Mouse (Mus musculus): ENCODE measurements around the gene Rpl41. TPM values are rescaled to one million over a fixed set of nuclear protein-coding genes. Genes with fewer than 3 reads are reported as not detected.
A peak's percentile ranks its signal among the peaks of the same experiment; 100 is the strongest.

Rpl41 gene
- polyA plus RNA-seq (2014; fragmentation: Nextera tagmentation; extraction: Ambion mirVana) = 3,049 and 3,079 TPM in 2 replicates

GRCm38 (mm10) chr10:128548947-128549681, at the start of gene Rpl41:
Rpl41 (minus strand) TSS chr10:128549305.
- under 1% methylated on average over 31 of the region's 31 CpGs for WGBS
- peak; percentile 89 for ATAC-seq (replicated peaks; ENCODE audit: low FRiP score)

GRCm38 (mm10) chr10:128598476-128598875, 49.4 kb upstream of the Rpl41 start:
- Histone ChIP-seq H3K27me3 (ENCODE audit: control insufficient read depth, insufficient read depth, low read length) (no peaks in the 10 kb centered on the region), H3K4me1 (replicated peaks; ENCODE audit: control insufficient read depth, insufficient read depth, low read length) (no peaks in the 10 kb centered on the region), H3K4me2 (ENCODE audit: low read depth, low read length, severe bottlenecking) (no peak overlapping the region), H3K27ac (ENCODE audit: low read depth, low read length) (no peak overlapping the region), H3K9me3 (ENCODE audit: control insufficient read depth, low read length) (no peaks in the 10 kb centered on the region), H3K4me3 (ENCODE audit: low read depth, low read length) (no peak overlapping the region), H3K36me3 (ENCODE audit: control insufficient read depth, insufficient read depth, low read length) (no peaks in the 10 kb centered on the region), H3K9ac (ENCODE audit: low read length) (no peak overlapping the region)
- 89% methylated on average over 2 of the region's 2 CpGs for WGBS
- DNase-seq (ENCODE audit: low spot score) (no peak), ATAC-seq (replicated peaks; ENCODE audit: low FRiP score) (no peak)

More at GRCm38 (mm10) chr10:128548947-128549681, at the start of gene Rpl41:
- H3K9ac ChIP-seq (ENCODE audit: low read length) = peak within 1 kb of the TSS; percentile 94
- peak within 1 kb of the TSS; percentile 81 for H3K4me3 ChIP-seq (ENCODE audit: low read depth, low read length)
- H3K4me2 ChIP-seq (ENCODE audit: low read depth, low read length, severe bottlenecking) = peak within 1 kb of the TSS; percentile 65
- no peaks in the 10 kb centered on the region; the same call in 1 of the 2 replicates for H3K4me1 ChIP-seq (replicated peaks; ENCODE audit: control insufficient read depth, insufficient read depth, low read length)
- H3K27me3 ChIP-seq (ENCODE audit: control insufficient read depth, insufficient read depth, low read length) = no peaks in the 10 kb centered on the region
- peaks cover 3% of the 10 kb centered on the region; the same call in 1 of the 2 replicates for H3K36me3 ChIP-seq (ENCODE audit: control insufficient read depth, insufficient read depth, low read length)
- no peaks in the 10 kb centered on the region for H3K9me3 ChIP-seq (ENCODE audit: control insufficient read depth, low read length)
- H3K27ac ChIP-seq (ENCODE audit: low read depth, low read length) = peak within 1 kb of the TSS; percentile 96
- DNase-seq (ENCODE audit: low spot score) = peak; percentile 95

- H3K27me3 ChIP-seq (ENCODE audit: control insufficient read depth, insufficient read depth, low read length) = peaks cover 19% of the 10 kb centered on the region
- ATAC-seq (replicated peaks; ENCODE audit: low FRiP score) (no peak), DNase-seq (ENCODE audit: low spot score) (no peak)
- WGBS = 82% methylated on average over 5 of the region's 5 CpGs
- H3K4me3 ChIP-seq (ENCODE audit: low read depth, low read length) = no peak overlapping the region
- H3K36me3 ChIP-seq (ENCODE audit: control insufficient read depth, insufficient read depth, low read length) = no peaks in the 10 kb centered on the region
- H3K27ac ChIP-seq (ENCODE audit: low read depth, low read length) = no peak overlapping the region
- H3K4me2 ChIP-seq (ENCODE audit: low read depth, low read length, severe bottlenecking) = no peak overlapping the region
- H3K4me1 ChIP-seq (replicated peaks; ENCODE audit: control insufficient read depth, insufficient read depth, low read length) = 0 out of 2 replicates have a peak, but pooled peaks cover 2% of the 10 kb centered on the region
- no peak overlapping the region for H3K9ac ChIP-seq (ENCODE audit: low read length)
- no peaks in the 10 kb centered on the region for H3K9me3 ChIP-seq (ENCODE audit: control insufficient read depth, low read length)
These were observed 43.7 kb upstream of the Rpl41 start for GRCm38 (mm10) chr10:128592797-128593196.

- ATAC-seq (replicated peaks; ENCODE audit: low FRiP score) = no peak
- H3K36me3 ChIP-seq (ENCODE audit: control insufficient read depth, insufficient read depth, low read length) = no peaks in the 10 kb centered on the region
- H3K27ac ChIP-seq (ENCODE audit: low read depth, low read length) = no peak overlapping the region
- H3K27me3 ChIP-seq (ENCODE audit: control insufficient read depth, insufficient read depth, low read length) = peaks cover 27% of the 10 kb centered on the region
- H3K4me1 ChIP-seq (replicated peaks; ENCODE audit: control insufficient read depth, insufficient read depth, low read length) = 0 out of 2 replicates have a peak, but pooled peaks cover 2% of the 10 kb centered on the region
- H3K9ac ChIP-seq (ENCODE audit: low read length) = no peak overlapping the region
- 92% methylated on average over 6 of the region's 6 CpGs for WGBS
- no peak overlapping the region for H3K4me3 ChIP-seq (ENCODE audit: low read depth, low read length)
- H3K9me3 ChIP-seq (ENCODE audit: control insufficient read depth, low read length) = no peaks in the 10 kb centered on the region
- DNase-seq (ENCODE audit: low spot score) = no peak
- no peak overlapping the region for H3K4me2 ChIP-seq (ENCODE audit: low read depth, low read length, severe bottlenecking)
These were observed 42.3 kb upstream of the Rpl41 start for GRCm38 (mm10) chr10:128591436-128591835.

- Histone ChIP-seq H3K27ac (ENCODE audit: low read depth, low read length) (no peak overlapping the region), H3K4me3 (ENCODE audit: low read depth, low read length) (peak overlapping the region; percentile 64), H3K36me3 (ENCODE audit: control insufficient read depth, insufficient read depth, low read length) (no peaks in the 10 kb centered on the region), H3K27me3 (ENCODE audit: control insufficient read depth, insufficient read depth, low read length) (peaks cover 27% of the 10 kb centered on the region), H3K9me3 (ENCODE audit: control insufficient read depth, low read length) (no peaks in the 10 kb centered on the region), H3K9ac (ENCODE audit: low read length) (peak overlapping the region; percentile 50), H3K4me2 (ENCODE audit: low read depth, low read length, severe bottlenecking) (peak overlapping the region; percentile 98), H3K4me1 (replicated peaks; ENCODE audit: control insufficient read depth, insufficient read depth, low read length) (0 out of 2 replicates have a peak, but pooled peaks cover 2% of the 10 kb centered on the region)
- under 1% methylated on average over 37 of the region's 43 CpGs for WGBS
- DNase-seq (ENCODE audit: low spot score) (peak; percentile 90), ATAC-seq (replicated peaks; ENCODE audit: low FRiP score) (peak; percentile 75)
These were observed 41.1 kb upstream of the Rpl41 start for GRCm38 (mm10) chr10:128590193-128590690.

- peak; percentile 40 for ATAC-seq (replicated peaks; ENCODE audit: low FRiP score)
- peak; percentile 72 for DNase-seq (ENCODE audit: low spot score)
- 0 out of 2 replicates have a peak, but pooled peaks cover 2% of the 10 kb centered on the region for H3K4me1 ChIP-seq (replicated peaks; ENCODE audit: control insufficient read depth, insufficient read depth, low read length)
- H3K9me3 ChIP-seq (ENCODE audit: control insufficient read depth, low read length) = no peaks in the 10 kb centered on the region
- H3K4me3 ChIP-seq (ENCODE audit: low read depth, low read length) = peak within 1 kb of the TSS; percentile 64
- no peaks in the 10 kb centered on the region for H3K36me3 ChIP-seq (ENCODE audit: control insufficient read depth, insufficient read depth, low read length)
- peak within 1 kb of the TSS; percentile 98 for H3K4me2 ChIP-seq (ENCODE audit: low read depth, low read length, severe bottlenecking)
- H3K27me3 ChIP-seq (ENCODE audit: control insufficient read depth, insufficient read depth, low read length) = peaks cover 27% of the 10 kb centered on the region
- under 1% methylated on average over 43 of the region's 43 CpGs for WGBS
- peak within 1 kb of the TSS; percentile 50 for H3K9ac ChIP-seq (ENCODE audit: low read length)
- H3K27ac ChIP-seq (ENCODE audit: low read depth, low read length) = no peak within 1 kb of the TSS
These were observed 40.5 kb upstream of the Rpl41 start, which contains the start of gene Erbb3 for GRCm38 (mm10) chr10:128589464-128590192. Erbb3 (minus strand) TSS chr10:128589652.

GRCm38 (mm10) chr10:128588775-128589463, 39.8 kb upstream of the Rpl41 start:
- ATAC-seq (replicated peaks; ENCODE audit: low FRiP score) (peak; percentile 30; the same call in 1 of the 2 replicates), DNase-seq (ENCODE audit: low spot score) (peak; percentile 52)
- Histone ChIP-seq H3K4me1 (replicated peaks; ENCODE audit: control insufficient read depth, insufficient read depth, low read length) (0 out of 2 replicates have a peak, but pooled peaks cover 2% of the 10 kb centered on the region), H3K4me2 (ENCODE audit: low read depth, low read length, severe bottlenecking) (peak overlapping the region; percentile 98), H3K9me3 (ENCODE audit: control insufficient read depth, low read length) (no peaks in the 10 kb centered on the region), H3K9ac (ENCODE audit: low read length) (peak overlapping the region; percentile 50), H3K4me3 (ENCODE audit: low read depth, low read length) (peak overlapping the region; percentile 64), H3K27ac (ENCODE audit: low read depth, low read length) (no peak overlapping the region), H3K36me3 (ENCODE audit: control insufficient read depth, insufficient read depth, low read length) (no peaks in the 10 kb centered on the region), H3K27me3 (ENCODE audit: control insufficient read depth, insufficient read depth, low read length) (peaks cover 27% of the 10 kb centered on the region)
- 2% methylated on average over 23 of the region's 23 CpGs for WGBS

GRCm38 (mm10) chr10:128588136-128588535, 39.0 kb upstream of the Rpl41 start:
- Histone ChIP-seq H3K36me3 (ENCODE audit: control insufficient read depth, insufficient read depth, low read length) (no peaks in the 10 kb centered on the region), H3K9ac (ENCODE audit: low read length) (no peak overlapping the region), H3K4me2 (ENCODE audit: low read depth, low read length, severe bottlenecking) (no peak overlapping the region), H3K9me3 (ENCODE audit: control insufficient read depth, low read length) (no peaks in the 10 kb centered on the region), H3K4me3 (ENCODE audit: low read depth, low read length) (no peak overlapping the region), H3K27me3 (ENCODE audit: control insufficient read depth, insufficient read depth, low read length) (peaks cover 27% of the 10 kb centered on the region), H3K4me1 (replicated peaks; ENCODE audit: control insufficient read depth, insufficient read depth, low read length) (0 out of 2 replicates have a peak, but pooled peaks cover 2% of the 10 kb centered on the region), H3K27ac (ENCODE audit: low read depth, low read length) (no peak overlapping the region)
- no peak for ATAC-seq (replicated peaks; ENCODE audit: low FRiP score)
- WGBS = 5% methylated on average over 1 of the region's 1 CpGs
- no peak for DNase-seq (ENCODE audit: low spot score)

Measured in forebrain, embryonic 11.5 days (tissue).